Mouse (Mus musculus): ENCODE measurements around the gene Ifi44. TPM values are rescaled to one million over a fixed set of nuclear protein-coding genes. Genes with fewer than 3 reads are reported as not detected.

Ifi44 gene
- polyA plus RNA-seq, 1 experiment from 2014 or later: not detected

Other genes with a start within 250 kb of the Ifi44 start
- gene Ifi44l, start 12.9 kb upstream of the Ifi44 start, polyA plus RNA-seq (2014; fragmentation: Nextera tagmentation; extraction: Ambion mirVana): not detected in 2 replicates
- gene Ptgfr, start 87.7 kb upstream of the Ifi44 start, polyA plus RNA-seq (2014; fragmentation: Nextera tagmentation; extraction: Ambion mirVana): 0.92 and 2.0 TPM in 2 replicates